Mouse (Mus musculus): Measurements from ENCODE around the gene Kif3a.
"Not testable (repeated sequence)": the region's sequence is repeated elsewhere in the genome, so short reads cannot be mapped to it uniquely, and the experiment has no call there.

Gene Kif3a

DNA sequence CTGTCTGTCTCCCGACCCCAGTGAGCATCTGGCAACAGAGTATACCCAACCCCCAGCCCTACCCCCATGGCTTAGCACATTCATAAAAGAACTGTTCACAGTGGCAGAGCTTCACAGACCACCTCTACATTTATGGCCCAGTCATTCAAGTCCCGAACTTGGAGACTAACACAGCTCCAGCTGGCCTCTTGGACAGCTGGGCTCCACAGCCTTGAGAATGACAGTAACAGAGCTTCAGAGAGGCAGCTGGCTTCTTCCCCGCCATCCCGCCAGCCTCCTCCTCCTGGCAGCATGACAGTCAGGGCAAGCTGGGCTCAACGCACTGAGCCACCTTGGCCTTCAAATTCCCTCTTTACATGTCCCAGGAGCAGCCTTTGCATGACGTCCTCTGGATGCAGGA lies 20.9 kb upstream of the Kif3a start:
- DNase-seq = no peak

DNA sequence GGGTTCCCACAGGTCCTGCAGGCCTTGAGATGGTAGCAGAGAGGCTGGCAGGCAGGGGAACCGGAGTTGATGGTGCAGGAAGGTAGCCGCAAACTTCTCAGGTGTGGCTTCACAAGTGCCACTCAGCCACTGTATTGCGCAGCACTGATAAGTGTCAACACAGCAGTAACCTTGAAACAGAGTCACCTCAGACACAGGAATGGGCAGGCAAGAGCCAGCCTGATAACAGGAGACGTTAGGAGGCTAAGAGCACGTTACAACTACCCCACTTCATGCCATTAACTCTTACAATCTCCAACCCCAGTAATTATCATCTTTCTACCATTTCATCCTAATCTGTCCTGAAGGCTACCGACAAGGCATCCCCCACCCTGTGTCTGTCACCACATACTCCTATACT lies 19.6 kb upstream of the Kif3a start:
- DNase-seq = no peak

DNA sequence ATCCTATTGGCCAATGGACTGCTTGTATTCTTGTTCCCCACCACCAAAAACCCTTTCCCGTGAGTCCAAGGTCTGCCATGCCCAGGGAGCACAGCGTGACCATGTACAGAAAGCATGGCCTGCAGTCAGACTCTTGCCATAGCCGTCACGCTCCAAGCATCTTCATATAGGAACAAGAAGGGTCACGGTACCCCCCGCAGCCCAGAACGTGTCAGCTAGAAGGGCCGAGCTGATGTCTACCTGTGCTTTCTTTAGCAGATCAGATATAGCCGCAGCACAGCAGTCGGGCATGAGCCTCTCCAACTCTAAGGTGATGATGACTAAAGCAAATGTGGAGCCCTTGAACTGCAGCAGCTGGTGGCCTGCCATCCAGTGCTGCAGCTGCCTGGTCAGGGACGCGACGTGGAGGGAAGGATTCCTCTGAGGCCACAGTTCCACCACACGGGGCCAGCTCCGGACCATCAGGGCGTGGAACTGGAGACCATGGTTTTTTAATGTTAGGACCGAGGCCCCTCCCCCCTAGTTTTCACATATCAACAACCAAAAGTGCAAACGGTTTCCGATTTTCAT lies 19.1 kb upstream of the Kif3a start:
- no peak for DNase-seq

DNA sequence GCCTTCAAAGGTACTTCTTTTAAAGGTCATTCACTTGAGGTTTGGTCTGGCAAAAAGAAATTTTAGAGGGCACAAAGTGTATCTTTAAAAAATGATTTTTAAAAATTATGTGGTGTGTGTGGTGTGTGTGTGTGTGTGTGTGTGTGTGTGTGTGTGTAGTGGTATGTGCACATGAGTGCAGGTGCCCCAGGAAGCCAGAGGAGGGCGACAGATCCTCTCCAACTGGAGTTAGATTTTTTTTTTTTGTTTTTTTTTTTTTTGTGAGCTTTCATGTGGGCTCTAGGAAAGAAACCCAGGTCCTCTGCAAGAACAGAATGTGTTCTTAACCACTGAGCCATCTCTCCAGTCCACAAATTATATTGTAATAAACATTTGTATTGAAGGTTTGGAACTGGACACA lies 16.5 kb upstream of the Kif3a start:
- no peak for DNase-seq

DNA sequence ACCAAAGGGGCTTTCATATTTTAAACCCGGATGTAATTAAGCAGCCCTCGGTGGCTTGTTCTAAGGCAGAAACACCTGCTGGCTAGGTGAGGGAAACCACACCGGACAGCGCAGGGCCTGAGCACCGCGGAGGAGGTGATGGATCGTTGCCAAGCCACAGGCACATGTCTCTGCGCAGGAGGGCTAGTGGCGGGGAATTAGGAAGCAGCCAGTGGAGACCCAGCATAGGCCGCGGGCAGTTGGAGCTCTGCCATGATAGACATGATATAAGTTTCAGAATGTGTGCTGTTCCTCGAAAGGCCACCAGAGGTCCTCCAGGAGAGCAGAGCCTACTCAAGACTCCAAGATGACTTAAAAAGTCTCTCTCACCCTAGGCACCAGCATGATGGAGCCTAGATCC lies 15.4 kb upstream of the Kif3a start:
- DNase-seq = no peak

DNA sequence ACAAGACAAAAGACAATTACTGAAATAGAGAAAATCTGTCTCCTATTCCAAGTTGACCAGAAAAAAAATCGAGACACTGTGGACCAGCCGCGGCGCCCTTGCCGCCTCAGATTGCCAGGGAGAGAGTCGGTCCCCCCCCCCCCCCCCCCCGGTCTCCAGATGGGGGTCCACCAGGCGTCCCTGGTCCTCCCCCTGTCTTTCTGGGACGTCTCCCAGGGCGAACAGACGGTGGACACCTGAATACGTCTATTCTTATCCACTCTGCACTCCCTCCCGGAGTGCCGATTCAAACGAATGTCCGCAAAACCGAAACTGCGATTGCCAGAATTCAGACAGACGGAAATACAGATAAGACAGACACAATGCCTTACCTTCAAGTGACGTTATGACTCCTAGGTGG lies 10.7 kb upstream of the Kif3a start:
- not testable (repeated sequence) for DNase-seq

DNA sequence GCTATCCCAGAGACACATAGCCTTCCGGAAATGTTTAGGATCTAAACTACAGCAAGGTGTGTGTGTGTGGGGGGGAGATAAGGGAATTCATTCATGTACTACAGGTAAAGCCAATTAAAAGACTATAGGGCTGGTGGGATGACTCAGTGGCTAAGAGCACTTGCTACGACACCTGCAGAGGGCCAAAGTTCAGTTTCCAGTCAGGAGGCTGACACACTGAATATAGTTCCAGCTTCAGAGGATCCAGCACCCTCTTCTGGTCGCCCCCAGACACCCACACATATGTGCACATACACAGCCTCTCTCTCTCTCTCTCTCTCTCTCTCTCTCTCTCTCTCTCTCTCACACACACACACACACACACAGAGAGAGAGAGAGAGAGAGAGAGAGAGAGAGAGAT lies 9.2 kb upstream of the Kif3a start:
- DNase-seq = not testable (repeated sequence)

DNA sequence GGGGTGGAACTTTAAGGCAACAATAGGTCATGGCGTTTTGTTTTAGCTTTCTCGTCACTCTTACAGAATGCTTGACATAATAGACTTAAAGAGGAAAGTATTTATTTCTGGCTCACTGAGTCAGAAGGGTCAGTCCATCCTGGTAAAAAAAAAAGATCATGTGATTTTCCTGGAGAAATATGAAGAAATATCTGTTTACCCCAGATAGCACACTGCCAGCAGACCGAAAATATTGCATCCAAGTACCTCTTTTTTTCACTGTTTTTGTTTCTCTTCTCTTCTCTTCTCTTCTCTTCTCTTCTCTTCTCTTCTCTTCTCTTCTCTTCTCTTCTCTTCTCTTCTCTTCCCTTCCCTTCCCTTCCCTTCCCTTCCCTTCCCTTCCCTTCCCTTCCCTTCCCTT lies 7.2 kb upstream of the Kif3a start:
- not testable (repeated sequence) for DNase-seq

DNA sequence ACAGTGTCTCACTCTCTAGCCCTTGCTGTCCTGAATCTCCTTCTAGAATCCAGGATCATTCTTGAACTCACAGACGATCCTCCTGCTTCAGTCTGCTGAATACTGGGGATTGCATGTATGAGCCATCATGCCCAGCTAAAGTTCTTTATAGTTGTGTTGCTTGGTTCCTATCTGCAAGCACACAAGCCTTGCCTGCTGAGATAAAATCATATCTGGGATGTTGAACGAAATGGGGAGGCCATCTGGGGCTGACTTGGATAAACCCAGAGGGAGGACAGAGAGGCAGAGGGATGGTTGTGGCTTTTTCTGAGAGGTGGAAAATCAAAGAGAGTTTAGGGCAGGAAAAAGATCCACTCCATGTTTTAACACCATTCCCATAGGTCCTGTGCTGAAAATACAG lies 5.2 kb upstream of the Kif3a start:
- no peak for DNase-seq

DNA sequence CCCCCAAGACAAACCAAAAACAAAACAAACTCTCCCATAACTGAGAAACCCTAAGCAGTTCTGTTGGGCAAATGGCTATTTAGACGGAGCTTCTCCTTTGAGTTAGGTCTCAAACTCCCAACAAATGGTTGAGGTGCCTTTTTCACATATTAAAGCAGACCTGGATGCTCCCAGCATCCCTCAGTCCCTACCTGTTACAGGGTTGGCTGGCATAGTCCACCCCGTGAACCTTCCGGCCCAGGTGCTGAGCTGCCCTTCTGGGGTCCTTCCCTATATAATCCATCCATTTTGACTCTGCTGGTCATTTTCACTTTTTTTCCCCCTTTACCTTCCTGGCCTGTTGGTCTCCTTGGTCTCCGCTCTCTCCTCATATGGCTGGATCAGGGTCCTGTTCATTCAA lies 533 bp upstream of the Kif3a start:
- no peak for DNase-seq

DNA sequence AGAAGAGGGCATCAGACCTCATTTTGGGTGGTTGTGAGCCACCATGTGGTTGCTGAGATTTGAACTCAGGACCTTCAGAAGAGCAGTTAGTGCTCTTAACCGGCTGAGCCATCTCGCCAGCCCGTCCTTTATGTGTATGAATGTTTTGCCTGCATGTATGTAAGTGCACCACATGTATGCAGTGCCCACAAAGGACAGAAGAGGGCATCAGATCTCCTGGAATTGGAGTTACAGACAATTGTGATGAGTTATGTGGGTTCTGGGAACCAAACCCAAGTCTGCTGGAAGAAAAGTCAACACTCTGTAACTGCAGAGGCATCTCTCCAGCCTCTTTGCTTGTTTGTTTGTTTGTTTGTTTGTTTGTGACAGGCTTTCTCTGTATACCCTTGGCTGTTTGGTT lies 13.4 kb downstream of the Kif3a start:
- no peak for DNase-seq

DNA sequence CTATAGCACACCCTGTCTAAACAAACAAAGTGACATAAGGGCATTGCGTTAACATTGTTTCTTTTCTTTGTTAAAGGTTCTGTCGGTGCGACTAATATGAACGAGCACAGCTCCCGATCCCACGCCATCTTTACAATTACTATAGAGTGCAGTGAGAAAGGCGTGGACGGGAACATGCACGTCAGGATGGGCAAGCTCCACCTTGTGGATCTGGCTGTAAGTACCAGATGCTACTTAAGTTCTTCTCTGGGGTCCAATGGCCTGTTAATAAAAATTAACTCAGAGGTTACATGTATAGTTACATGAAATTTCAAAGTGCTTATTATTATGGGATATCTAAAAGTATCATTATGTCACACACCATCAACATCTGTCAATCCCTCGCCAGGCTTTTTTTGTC lies 16.0 kb downstream of the Kif3a start:
- DNase-seq = no peak

DNA sequence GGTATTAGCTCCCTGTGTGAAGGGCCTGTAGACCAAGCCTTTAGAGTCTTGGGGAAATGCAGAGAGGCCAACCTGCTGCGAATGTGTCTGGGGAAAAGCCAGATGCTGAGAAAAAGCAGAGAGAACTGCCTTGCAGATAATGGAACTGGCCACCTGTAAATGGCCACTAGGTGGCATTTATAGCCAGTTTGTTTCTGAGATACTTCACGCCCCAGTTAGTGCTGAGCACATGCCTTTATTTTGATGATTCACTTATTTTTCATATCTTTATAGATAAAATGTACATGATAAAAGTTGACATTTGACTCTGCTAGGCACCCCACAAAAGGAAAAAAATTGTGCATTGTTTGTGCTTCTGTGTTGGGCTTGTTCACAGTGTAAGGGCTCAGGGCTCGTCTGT lies 17.7 kb downstream of the Kif3a start:
- no peak for DNase-seq

DNA sequence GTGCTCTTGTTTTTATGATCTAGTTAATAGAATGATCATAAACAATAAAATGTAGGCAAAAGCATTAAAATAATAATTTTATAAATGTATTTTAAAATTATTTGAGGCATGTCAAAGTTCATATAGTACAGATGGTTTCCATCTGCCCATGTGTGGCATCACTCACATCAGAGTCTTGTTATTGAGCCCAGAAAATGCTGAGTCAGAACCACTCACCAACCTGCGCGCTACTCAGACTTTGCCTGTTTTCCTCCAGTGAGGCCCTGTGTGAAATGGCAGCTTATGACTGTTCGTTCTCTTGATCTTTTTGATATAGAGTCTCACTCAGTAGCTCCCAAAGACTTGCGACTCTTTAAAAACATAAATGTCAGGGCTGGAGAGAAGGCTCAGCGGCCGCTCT lies 18.3 kb downstream of the Kif3a start:
- DNase-seq = no peak

DNA sequence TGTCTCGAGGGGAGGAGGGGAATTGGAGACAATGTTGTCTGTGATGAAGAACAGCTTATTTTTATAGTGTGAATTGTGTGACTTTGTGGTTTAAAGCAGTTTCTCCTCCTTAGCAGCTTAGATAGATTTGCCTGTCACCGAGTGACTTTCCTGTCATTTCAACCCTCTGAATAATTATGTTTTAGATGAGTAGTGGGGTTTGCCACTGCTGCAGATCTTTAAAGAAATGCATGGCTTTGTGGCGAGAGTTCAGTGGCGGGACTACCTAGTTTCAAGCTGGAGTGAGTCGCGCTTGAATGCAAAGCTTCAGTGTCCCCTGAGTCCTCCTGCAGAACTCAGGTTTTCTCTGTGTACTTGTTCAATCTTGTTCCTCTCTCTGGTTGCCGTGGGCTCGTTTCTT lies 21.1 kb downstream of the Kif3a start:
- DNase-seq = no peak

DNA sequence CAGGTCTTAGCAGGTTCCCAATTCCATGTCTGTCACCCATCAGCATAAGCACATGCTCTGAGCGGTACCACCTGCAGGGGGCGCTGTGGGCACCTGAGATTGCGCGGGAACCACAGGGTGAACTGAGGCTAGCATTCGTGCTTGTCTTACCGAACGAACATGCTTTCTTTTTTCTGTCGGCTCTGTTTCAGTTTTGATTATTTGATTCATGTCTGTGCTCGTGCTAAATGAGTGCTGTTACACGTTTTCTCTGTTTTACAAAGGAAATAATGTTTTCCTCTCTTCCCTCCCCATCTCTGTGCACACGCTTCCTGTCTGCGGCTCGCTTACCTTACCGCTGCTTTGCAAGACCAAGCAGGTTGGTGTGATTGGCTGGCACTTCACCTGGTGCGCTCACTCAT lies 23.2 kb downstream of the Kif3a start:
- no peak for DNase-seq

DNA sequence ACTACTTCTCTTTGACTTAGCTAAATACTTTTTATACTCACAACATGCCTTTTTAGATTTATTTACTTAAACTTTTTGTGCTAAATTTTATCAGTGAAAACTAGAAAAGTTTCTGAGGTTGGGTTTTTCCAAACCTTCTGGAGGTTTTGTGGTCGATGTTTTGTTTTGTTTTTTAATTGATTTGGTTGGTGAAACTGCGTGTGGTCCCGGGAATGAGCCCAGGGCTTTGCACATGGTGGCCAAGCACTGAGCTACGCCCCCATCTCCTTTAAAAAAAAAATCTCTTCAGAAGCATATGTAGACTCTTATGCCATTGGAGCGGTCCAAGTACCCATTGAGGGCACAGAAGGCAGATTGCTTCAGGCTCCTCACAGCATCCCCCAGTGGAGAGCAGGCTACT lies 23.9 kb downstream of the Kif3a start:
- DNase-seq = no peak

DNA sequence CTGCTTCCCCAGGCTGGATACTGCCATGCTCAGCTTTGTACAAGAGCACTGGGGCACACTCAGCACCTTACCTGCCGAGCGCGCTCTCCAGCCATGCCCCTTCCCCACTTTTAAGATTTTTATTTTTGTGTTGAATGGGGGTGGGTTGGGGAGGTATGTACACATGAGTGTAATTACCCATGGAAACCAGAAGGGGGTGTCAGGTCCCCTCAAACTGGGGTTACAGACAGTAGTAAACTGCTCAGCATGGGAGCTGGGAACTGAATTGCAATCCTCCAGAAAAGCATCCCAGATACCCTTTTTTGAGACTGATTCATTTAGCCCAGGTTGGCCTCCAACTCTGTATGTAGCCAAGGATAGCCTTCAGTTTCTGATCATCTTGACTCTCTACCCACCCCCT lies 37.8 kb downstream of the Kif3a start:
- no peak for DNase-seq

DNA sequence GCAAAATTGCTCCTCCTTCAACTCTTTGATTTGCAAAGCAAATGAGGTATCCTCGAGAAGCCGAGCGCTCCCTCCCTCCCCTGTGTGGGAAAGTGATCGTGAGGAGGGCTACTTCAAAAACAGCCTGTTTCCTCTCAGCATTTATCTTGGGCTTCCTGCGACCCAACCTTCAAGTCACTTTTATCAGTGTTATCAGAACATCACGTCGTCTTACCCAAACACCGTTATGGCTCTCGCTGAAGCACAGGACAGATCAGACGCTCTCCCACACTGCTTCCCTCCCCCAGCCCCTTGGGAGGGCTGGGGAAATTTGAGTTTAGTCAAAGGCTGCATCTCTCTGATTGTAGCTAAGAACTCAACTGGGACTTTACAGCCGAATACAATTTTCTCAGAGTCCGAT lies 38.4 kb downstream of the Kif3a start:
- no peak for DNase-seq

DNA sequence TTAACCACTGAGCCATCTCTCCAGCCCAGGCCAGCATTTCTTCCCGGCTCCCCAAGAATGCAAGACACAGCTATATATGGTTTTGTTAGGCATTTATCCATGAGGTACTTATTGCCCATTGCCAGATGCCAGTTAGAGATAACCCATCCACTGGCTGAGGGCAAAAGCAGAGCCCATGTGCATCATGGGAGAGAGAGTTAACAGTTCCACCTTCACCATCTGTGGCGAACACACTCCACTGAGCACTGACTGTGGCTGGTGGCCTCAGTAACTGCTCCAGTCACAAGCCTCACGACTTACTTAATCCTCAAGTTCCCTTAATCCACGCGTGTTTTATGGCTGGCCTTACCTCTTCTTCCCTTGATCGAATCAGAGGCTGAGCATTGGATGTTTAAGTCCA lies 42.1 kb downstream of the Kif3a start:
- DNase-seq = no peak

DNA sequence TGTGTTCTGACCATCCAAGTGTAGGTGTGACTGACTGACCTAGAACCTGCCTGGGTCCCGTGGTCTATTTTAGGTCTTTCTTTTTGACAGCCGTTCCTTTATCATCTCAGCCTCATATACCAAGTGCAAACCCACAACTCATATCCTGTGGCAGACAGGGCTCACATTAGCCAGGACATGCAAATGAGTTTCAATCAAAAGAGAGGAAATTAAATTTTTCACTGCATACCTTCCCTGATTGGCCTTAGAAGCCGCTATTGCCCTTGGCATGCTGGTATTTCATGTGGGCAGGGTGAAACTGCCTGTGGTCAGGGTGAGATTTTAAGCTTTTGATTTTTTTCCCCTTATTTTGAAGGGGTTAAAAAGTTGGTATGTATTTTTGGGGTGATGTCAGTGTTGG lies 42.5 kb downstream of the Kif3a start:
- DNase-seq = no peak

DNA sequence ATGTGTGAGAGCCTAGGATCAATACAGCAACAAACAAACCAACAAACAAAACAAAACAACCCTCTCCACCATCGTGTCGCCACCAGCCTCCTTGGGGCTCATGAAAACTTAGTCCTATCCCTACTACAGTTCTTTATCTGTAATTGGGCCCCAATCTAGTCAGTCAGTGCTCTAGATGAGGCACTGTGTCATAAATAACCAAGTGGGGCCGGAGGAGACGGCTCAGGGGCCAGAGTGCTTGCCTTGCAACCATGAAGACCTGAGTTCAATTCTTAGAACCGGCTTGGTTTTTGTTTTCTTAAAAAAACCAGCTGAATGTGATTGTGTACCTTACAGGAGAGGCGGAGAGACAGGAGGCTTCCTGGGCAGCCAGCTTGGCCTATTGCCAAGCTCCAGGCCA lies 48.0 kb downstream of the Kif3a start:
- DNase-seq = no peak

DNA sequence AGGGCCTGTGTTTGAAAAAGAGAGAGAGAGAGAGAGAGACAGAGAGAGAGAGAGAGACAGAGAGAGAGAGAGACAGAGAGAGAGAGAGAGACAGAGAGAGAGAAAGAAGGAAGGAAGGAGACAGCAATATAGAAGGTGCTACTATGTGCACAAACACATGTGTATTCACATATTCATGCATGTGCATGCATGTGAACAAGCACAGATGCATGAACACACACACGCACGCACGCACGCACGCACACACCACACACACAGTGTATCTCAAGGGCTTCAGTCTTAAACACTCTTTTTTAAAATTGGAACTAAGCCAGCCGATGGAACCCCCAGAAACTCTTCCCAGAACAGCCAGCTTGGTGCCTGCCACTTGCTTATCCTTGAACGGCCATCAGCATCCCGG lies 48.4 kb downstream of the Kif3a start:
- DNase-seq = no peak

DNA sequence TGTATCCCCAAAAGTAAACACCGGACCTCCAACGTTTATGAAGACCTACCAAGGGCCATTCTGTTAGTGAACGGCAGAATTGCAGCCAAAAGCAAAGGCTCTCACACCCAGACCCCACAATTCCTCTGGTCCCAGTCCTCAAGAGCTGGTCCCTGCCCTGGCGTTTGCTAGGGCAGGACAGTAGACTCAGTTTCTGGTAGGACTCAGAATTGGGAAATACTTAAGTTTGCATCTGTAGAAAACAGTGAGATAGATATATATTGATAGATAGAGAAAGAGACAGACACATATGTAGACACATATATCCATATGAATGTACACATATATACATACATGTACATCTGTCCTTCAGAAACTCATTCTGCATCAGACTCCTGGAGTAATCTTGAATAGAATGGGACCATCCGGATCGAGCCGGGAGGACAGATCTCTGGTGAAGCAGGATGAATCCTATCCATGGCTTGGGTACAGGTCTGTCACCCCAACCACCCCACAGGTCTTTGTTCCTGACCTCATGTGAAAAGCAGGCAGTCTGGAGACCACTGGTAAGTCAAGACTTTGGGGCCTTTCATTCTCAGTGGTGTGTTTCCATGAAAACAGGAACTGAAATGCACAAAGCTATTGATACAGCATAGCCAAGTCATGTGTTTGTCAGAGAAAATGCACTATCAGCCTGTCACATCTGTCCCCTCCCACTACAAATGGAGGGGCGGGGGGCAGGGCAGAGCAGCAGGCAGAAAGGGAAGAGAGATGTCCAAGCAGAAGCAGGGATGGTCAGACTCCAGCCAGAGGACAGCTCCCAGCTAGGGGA lies 49.8 kb downstream of the Kif3a start:
- DNase-seq = no peak

DNA sequence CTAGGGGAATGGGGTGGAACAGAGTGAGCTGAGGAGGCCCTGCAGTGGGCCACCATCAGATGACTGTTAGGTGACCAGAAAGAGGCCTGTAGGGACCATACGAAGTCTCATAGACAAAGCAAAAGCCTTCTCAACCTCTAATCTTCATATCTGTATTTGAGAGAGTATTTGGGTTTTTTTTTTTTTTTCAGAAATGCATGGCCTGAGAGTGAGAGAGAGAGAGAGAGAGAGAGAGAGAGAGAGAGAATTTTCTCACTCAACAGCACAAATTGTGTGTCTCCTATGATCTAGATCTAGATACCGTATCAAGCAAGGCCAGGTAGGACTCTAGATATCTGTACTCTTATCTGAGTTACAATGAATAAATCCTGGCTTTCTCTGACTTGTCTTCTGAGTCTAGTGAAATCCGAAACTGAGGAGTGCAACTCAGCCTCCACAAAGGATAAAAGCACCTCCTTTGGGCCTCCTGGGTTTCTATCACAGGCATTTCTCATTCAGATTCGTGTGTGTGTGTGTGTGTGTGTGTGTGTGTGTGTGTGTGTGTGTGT lies 50.5 kb downstream of the Kif3a start:
- no peak for DNase-seq
